Mouse (Mus musculus) limb, embryonic 12.5 days (tissue): ENCODE results near the gene Sstr3. TPM values are rescaled to one million over a fixed set of nuclear protein-coding genes. Genes with fewer than 3 reads are reported as not detected.

Experiments
- ATAC-seq: fragments of 200-750 bp; cut with Nextera tagmentation; 2 replicates; pipeline ENCODE4 v1.8.0; 2017; ENCODE audit warnings: low read depth, moderate TSS enrichment; ENCODE audit not compliant: insufficient number of reproducible peaks, insufficient read depth, low FRiP score, low TSS enrichment
- H3K27ac ChIP-seq: fragments of 300-500 bp; sonication (generic); 2 replicates; pipeline ENCODE4 v1.5.1; 2016; ENCODE audit warnings: mild to moderate bottlenecking, moderate library complexity
- H3K27me3 ChIP-seq: fragments of 300-500 bp; sonication (generic); 2 replicates; pipeline ENCODE4 v1.6.1; 2016; ENCODE audit warnings: mild to moderate bottlenecking, moderate library complexity
- H3K36me3 ChIP-seq: fragments of 300-500 bp; sonication (generic); 2 replicates; pipeline ENCODE4 v1.6.1; 2016; ENCODE audit warnings: mild to moderate bottlenecking, moderate library complexity
- H3K4me1 ChIP-seq: fragments of 300-500 bp; sonication (generic); replicated peaks from 2 replicates; pipeline ENCODE4 v1.6.1; 2016
- H3K4me2 ChIP-seq: fragments of 300-500 bp; sonication (generic); 2 replicates; pipeline ENCODE4 v1.6.1; 2016; ENCODE audit warnings: mild to moderate bottlenecking, moderate library complexity
- H3K4me3 ChIP-seq: fragments of 300-500 bp; sonication (generic); replicated peaks from 2 replicates; pipeline ENCODE4 v1.5.1; 2016; ENCODE audit warnings: mild to moderate bottlenecking
- H3K9ac ChIP-seq: fragments of 300-500 bp; sonication (generic); replicated peaks from 2 replicates; pipeline ENCODE4 v1.6.1; 2016; ENCODE audit warnings: mild to moderate bottlenecking, moderate library complexity
- H3K9me3 ChIP-seq: fragments of 300-500 bp; sonication (generic); 2 replicates; pipeline ENCODE4 v1.6.1; 2016; ENCODE audit warnings: mild to moderate bottlenecking, moderate library complexity
- WGBS: fragments of 180-500 bp; shearing (Covaris S2); methylation state at CpG from one replicate; pipeline ENCODE4 v1.1.7; 2016; 5-methylcytosine and 5-hydroxymethylcytosine counted together
- polyA plus RNA-seq: library from polyadenylated mRNA; unstranded; fragments of >200 nt; fragmentation: Nextera tagmentation; extraction: Ambion mirVana; gene quantifications from 2 replicates; pipeline ENCODE4 v1.2.1, GENCODE M21; 2016

Sstr3 gene
- polyA plus RNA-seq, 1 experiment from 2014 or later = 0.05 TPM

GRCm38 (mm10) chr15:78559141-78559979, 14.9 kb upstream of the Sstr3 start:
- ATAC-seq = no peak
- 58% methylated on average over 11 of the region's 11 CpGs for WGBS
- Histone ChIP-seq H3K9me3 (no peaks in the 10 kb centered on the region), H3K4me3 (no peak overlapping the region), H3K4me1 (no peaks in the 10 kb centered on the region), H3K27ac (no peak overlapping the region), H3K27me3 (no peaks in the 10 kb centered on the region), H3K4me2 (no peak overlapping the region), H3K36me3 (no peaks in the 10 kb centered on the region), H3K9ac (no peak overlapping the region)

- 63% methylated on average over 10 of the region's 10 CpGs for WGBS
- ATAC-seq = no peak
Measured at GRCm38 (mm10) chr15:78557693-78558535, 13.4 kb upstream of the Sstr3 start.

DNA sequence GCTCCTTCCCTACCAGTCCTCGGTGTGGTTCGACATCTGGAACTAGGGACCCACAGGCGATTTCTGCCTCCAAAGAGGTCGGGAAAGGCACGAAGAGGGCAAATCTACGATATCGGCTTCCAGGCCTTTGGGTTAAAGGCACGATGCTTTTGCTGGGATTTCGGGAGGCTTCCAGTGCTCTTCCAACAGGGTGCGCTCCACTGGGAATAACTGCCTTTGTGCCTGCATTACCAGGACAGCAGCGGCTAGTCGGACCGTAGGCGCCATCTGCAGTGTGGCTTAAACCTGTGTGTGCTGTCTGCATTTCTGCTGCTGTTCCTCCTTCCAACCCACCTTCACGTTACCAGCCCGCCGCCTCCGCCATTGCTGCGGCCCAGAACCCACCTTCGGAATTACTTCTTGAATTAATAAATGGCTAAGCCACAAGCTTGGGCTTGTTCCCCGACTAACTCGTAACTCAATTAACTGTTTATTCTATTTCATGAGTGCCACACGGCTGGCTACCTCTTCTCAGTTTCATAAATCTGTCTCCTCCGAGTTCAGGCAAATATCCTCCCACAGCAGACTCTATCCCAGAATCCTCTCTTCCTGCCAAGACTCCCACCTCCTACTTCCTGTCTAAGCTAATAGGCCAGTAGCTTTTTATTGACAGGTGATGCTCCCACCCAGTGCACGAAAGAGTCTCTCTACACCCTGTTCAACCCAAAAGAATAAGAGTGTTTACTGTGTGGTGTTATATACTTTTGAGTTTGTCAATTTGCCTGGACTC, 10.2 kb upstream of the Sstr3 start:
- Histone ChIP-seq H3K27me3 (no peaks in the 10 kb centered on the region), H3K4me1 (no peaks in the 10 kb centered on the region), H3K4me2 (peak overlapping the region; percentile 23), H3K27ac (no peak overlapping the region), H3K36me3 (no peaks in the 10 kb centered on the region), H3K9me3 (peaks cover 15% of the 10 kb centered on the region), H3K4me3 (peak overlapping the region; percentile 3; the same call in 1 of the 2 replicates), H3K9ac (no peak overlapping the region)
- ATAC-seq = no peak
- 62% methylated on average over 25 of the region's 25 CpGs for WGBS

More at GRCm38 (mm10) chr15:78557693-78558535, 13.4 kb upstream of the Sstr3 start:
- no peak overlapping the region for H3K4me2 ChIP-seq
- no peaks in the 10 kb centered on the region for H3K4me1 ChIP-seq
- no peak overlapping the region for H3K9ac ChIP-seq
- no peak overlapping the region for H3K27ac ChIP-seq
- H3K9me3 ChIP-seq = peaks cover under 1% of the 10 kb centered on the region; the same call in 1 of the 2 replicates
- no peaks in the 10 kb centered on the region for H3K27me3 ChIP-seq
- no peak overlapping the region for H3K4me3 ChIP-seq
- no peaks in the 10 kb centered on the region for H3K36me3 ChIP-seq

DNA sequence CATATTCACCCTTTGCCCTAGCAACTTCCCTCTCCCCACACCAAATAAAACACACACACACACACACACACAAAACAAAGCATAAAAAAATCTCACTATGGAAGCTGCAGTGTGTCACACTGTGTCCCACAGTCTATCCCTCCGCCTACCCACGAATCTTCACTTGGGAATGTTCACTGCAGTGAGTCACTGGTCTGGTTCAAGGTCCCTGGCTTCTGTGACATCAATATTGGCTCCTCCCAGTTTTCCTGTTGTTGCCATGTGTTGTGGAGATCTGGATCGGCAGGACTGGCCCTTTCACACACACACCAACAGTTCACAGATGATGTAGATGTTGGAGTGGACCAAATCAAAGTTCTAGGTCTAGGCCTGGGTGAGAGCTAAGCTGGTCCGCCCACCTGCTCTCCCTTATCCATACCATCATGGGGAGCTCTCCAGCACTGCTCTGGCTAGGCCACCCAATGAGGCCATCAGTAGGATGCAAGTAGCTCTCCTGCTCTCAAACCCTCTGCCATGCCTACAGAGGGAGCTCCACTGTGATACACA, 4.8 kb upstream of the Sstr3 start:
- WGBS = 79% methylated on average over 4 of the region's 4 CpGs
- no peaks in the 10 kb centered on the region for H3K36me3 ChIP-seq
- peaks cover 14% of the 10 kb centered on the region for H3K27me3 ChIP-seq
- H3K9me3 ChIP-seq = peaks cover 15% of the 10 kb centered on the region
- H3K9ac ChIP-seq = no peak overlapping the region
- H3K4me3 ChIP-seq = no peak overlapping the region
- H3K4me2 ChIP-seq = no peak overlapping the region
- H3K27ac ChIP-seq = no peak overlapping the region
- no peak for ATAC-seq
- peaks cover 8% of the 10 kb centered on the region for H3K4me1 ChIP-seq

DNA sequence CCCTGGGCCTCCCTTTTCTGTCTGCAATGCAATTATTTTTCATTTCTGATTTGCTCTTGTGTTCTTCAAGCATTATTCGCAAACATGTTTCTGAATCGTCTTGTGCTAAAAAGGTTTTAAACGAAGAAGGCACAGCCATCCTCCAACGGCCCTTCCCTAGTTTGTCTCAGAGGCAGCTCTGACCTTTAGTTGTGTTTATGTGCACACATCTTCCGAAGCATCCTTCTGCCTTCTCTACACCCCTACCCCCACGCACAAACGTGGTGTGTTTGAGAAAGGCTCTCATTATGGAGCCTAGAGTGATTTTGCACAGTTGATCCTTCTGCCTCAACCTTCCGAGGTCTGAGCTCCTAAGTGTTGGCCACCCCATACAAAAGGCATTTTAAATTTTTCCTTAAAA, 4.2 kb upstream of the Sstr3 start:
- Histone ChIP-seq H3K36me3 (no peaks in the 10 kb centered on the region), H3K9me3 (peaks cover 15% of the 10 kb centered on the region)
- ATAC-seq = no peak

DNA sequence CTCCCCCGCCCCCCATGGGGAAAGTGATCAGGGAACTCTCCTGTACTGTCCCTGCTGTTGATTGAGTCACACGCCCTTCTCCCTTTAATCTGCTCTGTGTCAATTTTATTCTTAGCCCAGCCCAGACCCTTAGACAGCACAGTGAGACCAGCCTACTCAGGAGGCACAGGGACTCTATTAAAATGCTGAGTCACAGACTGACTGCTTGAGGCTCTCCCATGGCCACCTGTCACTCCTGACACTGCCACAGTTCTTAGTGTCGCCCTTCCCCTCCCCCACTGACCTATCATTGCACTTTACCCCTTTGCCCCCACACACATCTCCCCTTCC, 3.8 kb upstream of the Sstr3 start:
- Histone ChIP-seq H3K4me3 (no peak overlapping the region), H3K27ac (no peak overlapping the region), H3K4me1 (peaks cover 9% of the 10 kb centered on the region), H3K27me3 (peaks cover 23% of the 10 kb centered on the region), H3K9me3 (peaks cover 15% of the 10 kb centered on the region), H3K9ac (no peak overlapping the region), H3K36me3 (no peaks in the 10 kb centered on the region), H3K4me2 (no peak overlapping the region)
- ATAC-seq = no peak
- 28% methylated on average over 3 of the region's 3 CpGs for WGBS

More for the DNA sequence above, 4.2 kb upstream of the Sstr3 start:
- no peak overlapping the region for H3K4me3 ChIP-seq
- 75% methylated on average over 8 of the region's 8 CpGs for WGBS
- peaks cover 9% of the 10 kb centered on the region for H3K4me1 ChIP-seq
- H3K9ac ChIP-seq = no peak overlapping the region
- H3K4me2 ChIP-seq = no peak overlapping the region
- H3K27ac ChIP-seq = no peak overlapping the region
- peaks cover 19% of the 10 kb centered on the region for H3K27me3 ChIP-seq

- no peak overlapping the region for H3K4me3 ChIP-seq
- no peak overlapping the region for H3K9ac ChIP-seq
- no peaks in the 10 kb centered on the region for H3K36me3 ChIP-seq
- peaks cover 12% of the 10 kb centered on the region for H3K9me3 ChIP-seq
- no peak overlapping the region for H3K4me2 ChIP-seq
- H3K27ac ChIP-seq = no peak overlapping the region
- 44% methylated on average over 5 of the region's 5 CpGs for WGBS
- H3K4me1 ChIP-seq = peaks cover 12% of the 10 kb centered on the region
- peaks cover 29% of the 10 kb centered on the region for H3K27me3 ChIP-seq
- no peak for ATAC-seq
Measured at GRCm38 (mm10) chr15:78547415-78548335, 3.2 kb upstream of the Sstr3 start.

DNA sequence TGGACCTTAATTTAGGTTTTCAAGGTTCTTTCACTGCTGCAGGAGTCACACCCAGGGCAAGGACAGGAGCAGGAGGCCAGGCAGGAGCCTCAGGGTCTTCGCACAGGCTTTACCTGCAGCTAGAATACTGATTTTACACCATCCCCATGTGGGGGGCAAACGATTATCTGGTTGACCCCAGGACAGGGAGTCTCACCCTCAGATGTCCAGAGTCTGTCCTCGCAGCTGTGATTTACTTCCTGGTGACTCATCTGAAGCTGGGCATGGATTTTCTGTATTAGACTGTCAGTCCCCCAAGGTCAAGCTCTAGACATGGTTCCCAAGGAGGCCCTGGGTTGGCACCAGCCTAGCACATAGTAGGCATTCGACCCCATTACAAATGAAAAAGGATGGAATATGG, 1.6 kb upstream of the Sstr3 start:
- Histone ChIP-seq H3K27ac (no peak overlapping the region), H3K9me3 (peaks cover 6% of the 10 kb centered on the region), H3K4me3 (no peak overlapping the region), H3K4me2 (no peak overlapping the region), H3K27me3 (peaks cover 33% of the 10 kb centered on the region), H3K36me3 (no peaks in the 10 kb centered on the region), H3K4me1 (peaks cover 19% of the 10 kb centered on the region), H3K9ac (no peak overlapping the region)
- 87% methylated on average over 4 of the region's 4 CpGs for WGBS
- no peak for ATAC-seq

GRCm38 (mm10) chr15:78544041-78544440, 444 bp downstream of the Sstr3 start:
- Histone ChIP-seq H3K9ac (no peak overlapping the region), H3K27ac (no peak overlapping the region), H3K4me1 (peaks cover 19% of the 10 kb centered on the region), H3K4me2 (no peak overlapping the region), H3K36me3 (no peaks in the 10 kb centered on the region), H3K4me3 (no peak overlapping the region), H3K9me3 (no peaks in the 10 kb centered on the region), H3K27me3 (peaks cover 47% of the 10 kb centered on the region)
- WGBS = 82% methylated on average over 15 of the region's 15 CpGs
- no peak for ATAC-seq

GRCm38 (mm10) chr15:78542767-78543303, 1.6 kb downstream of the Sstr3 start:
- H3K4me2 ChIP-seq = no peak overlapping the region
- no peak overlapping the region for H3K4me3 ChIP-seq
- H3K4me1 ChIP-seq = peaks cover 19% of the 10 kb centered on the region
- no peak for ATAC-seq
- no peaks in the 10 kb centered on the region for H3K36me3 ChIP-seq
- no peak overlapping the region for H3K27ac ChIP-seq
- WGBS = 69% methylated on average over 7 of the region's 7 CpGs
- no peaks in the 10 kb centered on the region for H3K9me3 ChIP-seq
- H3K27me3 ChIP-seq = peaks cover 53% of the 10 kb centered on the region
- no peak overlapping the region for H3K9ac ChIP-seq
